Mouse (Mus musculus): ENCODE measurements around the gene Olfr332.
"Not testable (repeated sequence)": the region's sequence is repeated elsewhere in the genome, so short reads cannot be mapped to it uniquely, and the experiment has no call there.

Gene Olfr332

DNA sequence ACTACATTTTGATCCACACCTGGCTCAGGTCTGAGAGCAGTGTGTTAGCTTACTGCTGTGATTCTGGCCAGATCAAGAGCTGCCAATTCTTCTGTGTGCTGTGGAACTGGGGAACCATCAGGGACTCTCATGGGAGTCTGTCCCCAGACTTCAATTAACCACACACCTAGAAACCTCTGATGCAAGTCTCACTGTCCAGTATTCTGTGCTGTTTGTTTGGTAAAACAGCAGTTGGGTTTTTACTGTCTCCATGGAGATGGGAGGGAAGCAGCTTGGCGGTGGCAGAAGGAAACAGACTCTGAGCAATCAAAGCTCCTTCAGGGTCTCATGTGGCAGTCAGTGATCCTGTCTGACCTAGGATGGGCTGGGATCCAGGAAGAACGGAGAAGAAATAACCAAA lies at the start of gene Olfr332:
Gene Olfr332, minus strand, starts transcription at position 101 of the 400 bp plus-strand sequence.
- no peak for DNase-seq (ENCODE audit: low spot score)

DNA sequence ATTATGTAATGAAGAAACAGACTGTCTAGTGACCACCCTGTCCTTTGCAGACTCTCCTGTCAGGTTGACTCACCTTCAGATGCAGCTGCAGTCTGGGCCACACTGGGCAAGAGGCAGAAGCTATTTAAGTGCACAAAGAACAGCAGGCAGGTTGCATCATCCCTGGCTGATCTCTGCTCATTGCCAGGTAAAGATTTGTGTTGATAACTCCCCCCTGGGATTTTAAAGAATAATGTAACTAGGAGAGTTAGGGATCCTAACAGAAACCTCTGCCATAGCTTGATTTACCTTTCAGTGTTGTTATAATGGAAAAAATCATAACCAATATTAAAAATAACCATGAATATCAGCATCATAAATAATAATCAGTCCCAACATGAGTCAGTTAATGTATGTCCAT lies 42.4 kb upstream of the Olfr332 start, which contains the start of gene Olfr330:
Gene Olfr330, minus strand, starts transcription at position 101 of the 400 bp plus-strand sequence.
- DNase-seq (ENCODE audit: low spot score): not testable (repeated sequence)

DNA sequence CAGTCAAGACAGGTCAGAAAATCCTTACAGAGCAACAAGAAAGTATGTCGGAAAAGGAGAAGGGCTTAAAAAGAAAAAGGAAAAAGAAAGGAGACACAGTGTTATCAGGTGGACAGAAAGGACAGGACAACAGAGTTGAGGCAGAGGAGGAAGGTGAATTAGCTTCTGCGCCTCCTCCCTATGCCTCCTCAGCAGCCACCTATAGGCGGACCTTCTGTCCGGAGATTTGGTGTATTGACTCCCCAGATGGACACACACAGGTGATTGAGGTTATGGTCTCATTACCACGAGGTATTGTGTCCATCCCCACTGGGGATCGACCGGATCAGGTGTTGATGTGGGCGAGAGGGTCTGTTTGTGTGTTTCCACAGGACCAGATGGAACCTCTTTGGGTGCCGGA lies 27.4 kb upstream of the Olfr332 start:
- DNase-seq (ENCODE audit: low spot score): peak; percentile 14

DNA sequence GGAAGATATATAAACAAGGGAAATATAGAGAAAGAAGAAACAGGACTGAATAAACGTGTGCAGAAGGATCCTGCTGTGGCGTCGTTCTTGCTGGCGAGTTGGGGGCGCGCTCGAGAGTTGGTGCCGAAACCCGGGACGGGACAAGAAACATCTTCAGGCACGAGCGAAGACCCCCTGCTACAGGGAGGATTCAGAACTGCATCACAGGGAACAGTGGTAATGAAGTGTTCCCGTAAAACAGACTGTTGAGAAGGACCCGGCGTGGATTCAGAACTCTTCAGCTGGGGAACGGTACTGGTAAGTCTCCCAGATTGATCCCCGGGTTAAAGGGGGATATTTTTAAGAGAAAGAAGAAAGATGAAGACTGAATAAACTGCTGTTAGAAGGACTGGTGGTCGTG lies 26.6 kb upstream of the Olfr332 start:
- DNase-seq (ENCODE audit: low spot score): peak; percentile 76

DNA sequence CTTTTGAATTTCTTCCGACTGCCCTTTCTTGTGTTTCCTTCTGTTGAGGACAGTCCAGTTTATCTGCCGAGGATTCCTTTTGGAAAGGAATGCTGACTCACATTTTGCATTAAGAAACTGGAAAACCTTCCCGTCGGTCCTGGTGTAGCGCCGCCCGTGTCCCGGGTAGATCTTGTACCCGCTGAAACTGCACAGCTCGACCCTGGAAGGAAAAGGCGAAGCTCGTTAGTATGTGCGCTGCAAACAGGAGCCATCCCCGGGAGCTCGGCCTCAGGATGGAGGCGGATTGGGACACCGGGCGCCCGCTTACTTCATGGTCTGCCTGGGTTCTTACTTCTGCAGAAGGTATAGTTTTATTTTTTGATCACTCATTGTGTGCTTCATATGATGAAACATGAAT lies 16.7 kb upstream of the Olfr332 start:
- not testable (repeated sequence) for DNase-seq (ENCODE audit: low spot score)

DNA sequence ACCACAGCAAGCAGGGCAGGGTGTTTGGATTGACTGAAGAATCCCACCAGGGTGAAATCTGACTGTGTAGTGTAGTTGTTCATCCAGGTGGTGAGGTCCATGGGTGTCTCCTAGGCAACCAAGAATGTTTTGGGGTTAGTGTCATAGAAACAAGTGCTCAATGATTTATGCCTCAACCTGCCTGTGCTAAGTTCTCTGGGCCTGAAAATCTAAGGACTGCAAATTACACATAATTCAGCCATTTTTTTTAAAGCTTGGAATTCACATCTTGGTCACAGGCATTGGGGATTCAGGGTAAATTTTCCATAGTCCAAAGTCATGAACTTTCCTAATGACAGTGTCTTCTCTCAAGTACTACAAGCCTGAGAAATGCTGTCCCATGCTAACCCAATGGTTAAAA lies 10.1 kb upstream of the Olfr332 start, which contains the start of gene Olfr331:
Gene Olfr331, minus strand, starts transcription at position 101 of the 400 bp plus-strand sequence.
- not testable (repeated sequence) for DNase-seq (ENCODE audit: low spot score)

DNA sequence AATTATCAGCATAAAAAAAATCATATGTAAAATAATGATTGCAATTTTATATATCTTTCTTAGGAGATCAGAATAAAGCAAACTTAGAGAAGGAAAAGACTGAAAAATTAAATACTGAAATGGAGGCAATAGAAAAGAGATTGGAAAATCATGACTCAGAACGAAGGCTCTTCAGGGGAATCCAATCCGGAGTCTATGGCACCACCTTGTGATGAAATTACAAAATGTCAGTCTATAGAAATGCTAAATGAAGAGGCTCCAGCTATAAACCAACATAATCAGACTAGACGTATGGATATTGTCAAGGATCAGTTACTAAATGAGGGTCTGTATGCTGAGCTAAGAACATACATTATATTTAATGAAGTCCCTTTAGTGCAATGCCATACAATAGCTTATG lies 6.9 kb upstream of the Olfr332 start:
- no peak for DNase-seq (ENCODE audit: low spot score)

DNA sequence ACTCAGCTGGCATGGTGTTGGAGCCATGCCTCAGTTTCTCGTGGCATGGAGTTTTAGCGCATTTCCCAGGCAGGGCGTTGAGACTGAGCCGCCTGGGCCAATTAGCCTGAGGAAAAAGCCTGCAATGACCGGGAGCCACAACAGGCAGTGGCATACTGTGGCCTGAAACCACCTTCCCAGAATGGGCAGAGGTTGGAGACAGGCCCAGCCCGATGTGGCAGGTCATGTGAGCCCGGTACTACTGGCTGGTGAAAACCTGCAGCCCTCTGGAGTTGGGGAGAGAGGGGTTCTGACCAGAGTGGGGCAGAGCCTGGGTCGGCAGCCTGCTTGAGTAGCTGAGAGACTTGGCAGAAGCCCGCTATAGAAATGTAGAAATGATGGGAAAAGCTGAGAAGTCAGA lies 6.4 kb upstream of the Olfr332 start:
- DNase-seq (ENCODE audit: low spot score): no peak

DNA sequence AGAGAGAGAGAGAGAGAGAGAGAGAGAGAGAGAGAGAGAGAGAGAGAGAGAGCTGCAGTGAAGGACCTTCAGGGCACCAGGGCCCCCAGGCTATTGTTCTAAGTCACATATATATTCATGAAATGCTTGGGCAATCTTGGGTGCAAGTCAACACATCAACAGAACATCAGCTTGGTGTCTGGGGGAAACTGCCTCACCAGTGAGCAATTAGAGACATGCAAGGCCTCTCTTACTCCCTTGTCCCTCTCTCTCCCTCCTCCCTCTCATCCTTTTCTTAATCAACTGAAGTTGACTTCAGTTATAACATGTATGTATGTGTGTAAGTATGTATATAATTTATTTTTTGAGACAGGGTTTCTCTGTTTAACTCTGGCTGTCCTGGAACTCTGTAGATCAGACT lies 30.2 kb downstream of the Olfr332 start, which contains the start of gene Olfr30:
Gene Olfr30, minus strand, starts transcription at position 101 of the 400 bp plus-strand sequence.
- DNase-seq (ENCODE audit: low spot score): no peak

DNA sequence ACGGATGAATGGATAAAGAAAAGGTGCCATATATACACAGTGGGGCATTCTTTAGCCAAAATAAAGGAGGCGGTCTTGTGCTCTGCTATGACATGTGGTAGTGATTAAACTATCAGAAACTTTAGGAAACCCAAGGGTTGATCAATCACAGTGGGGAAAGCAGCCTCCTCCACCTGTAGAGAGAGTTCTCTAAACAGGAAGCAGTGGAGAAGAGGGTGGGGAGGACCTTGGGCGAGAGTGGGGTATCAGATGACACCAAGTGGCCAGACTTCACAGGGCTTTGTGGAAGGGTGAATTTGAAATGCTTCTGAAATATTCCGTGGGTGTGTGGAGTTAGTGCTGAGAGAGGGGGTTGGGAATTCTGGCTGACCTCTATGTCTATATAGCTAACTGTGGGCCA lies 38.8 kb downstream of the Olfr332 start:
- DNase-seq (ENCODE audit: low spot score): no peak

DNA sequence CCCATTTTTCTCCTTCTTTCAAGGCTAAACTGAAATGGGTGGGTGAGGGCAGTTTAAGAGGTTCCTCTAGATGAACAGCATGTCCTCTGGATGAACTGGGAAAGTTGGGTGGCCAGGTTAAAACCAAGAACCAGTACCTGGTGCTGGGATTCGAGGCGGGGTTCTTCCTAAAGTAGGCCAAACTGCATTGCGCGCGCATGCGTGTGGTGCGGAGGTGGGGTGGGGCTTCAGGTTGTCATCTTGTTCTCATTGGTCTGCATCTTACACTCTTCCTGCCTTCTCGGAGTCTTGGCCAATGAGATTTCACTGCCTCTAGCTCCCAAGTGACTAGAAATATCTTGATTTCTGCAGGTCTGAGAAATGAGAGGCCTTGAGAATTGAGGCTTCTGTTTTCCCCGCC lies 39.6 kb downstream of the Olfr332 start, which contains the start of gene Lypd9:
Gene Lypd9, minus strand, starts transcription at position 165 of the 400 bp plus-strand sequence.
- DNase-seq (ENCODE audit: low spot score): no peak
